ENCODE assay signal across 11 mouse cellular contexts in genomic region chr9:75551342-75551741, GRCm38 (mm10). TPM values are rescaled to one million over a fixed set of nuclear protein-coding genes. Genes with fewer than 3 reads are reported as not detected.
DNase-seq lines count a peak whose midpoint lies in the region; ATAC-seq and TF ChIP-seq lines count a peak whose summit lies in the region.
"Had no signal": no experiment of that assay in that cellular context is flagged by ENCODE, and none has a peak within 500 bp of the region (broad histone marks: within the 10 kb centered on the region; RNA-seq: fewer than 3 reads in every experiment).

No protein-coding gene starts in this region.

- H3K9ac ChIP-seq in forebrain, embryonic 14.5 days (ENCODE audit: low read length): no peak overlapping the region
- H3K9ac ChIP-seq in forebrain, embryonic 12.5 days: no peak overlapping the region
- no peak overlapping the region for H3K9ac ChIP-seq in intestine, postnatal 0 days (ENCODE audit: low read depth, low read length)
- no peak overlapping the region for H3K9ac ChIP-seq in intestine, embryonic 16.5 days (ENCODE audit: low read depth, low read length)
- no peak overlapping the region for H3K9ac ChIP-seq in midbrain, embryonic 14.5 days (replicated peaks; ENCODE audit: low read length)
- no peak overlapping the region for H3K9ac ChIP-seq in midbrain, embryonic 13.5 days (replicated peaks)
- H3K9ac ChIP-seq in embryonic facial prominence, embryonic 13.5 days: no peak overlapping the region
- H3K9ac ChIP-seq: hindbrain, embryonic 14.5 days had no signal

- 28% methylated on average over 5 of the region's 5 CpGs for WGBS in forebrain, embryonic 14.5 days
- WGBS in forebrain, embryonic 12.5 days: 50% methylated on average over 5 of the region's 5 CpGs
- WGBS in intestine, postnatal 0 days: 57% methylated on average over 5 of the region's 5 CpGs
- WGBS in intestine, embryonic 16.5 days: 46% methylated on average over 5 of the region's 5 CpGs
- 66% methylated on average over 5 of the region's 5 CpGs for WGBS in midbrain, embryonic 14.5 days
- WGBS in midbrain, embryonic 13.5 days: 59% methylated on average over 5 of the region's 5 CpGs
- 27% methylated on average over 5 of the region's 5 CpGs for WGBS in embryonic facial prominence, embryonic 13.5 days

- no peak overlapping the region for H3K4me3 ChIP-seq in forebrain, embryonic 14.5 days (ENCODE audit: low read depth, low read length)
- H3K4me3 ChIP-seq in forebrain, embryonic 12.5 days (replicated peaks): no peak overlapping the region
- H3K4me3 ChIP-seq in intestine, postnatal 0 days (ENCODE audit: low read depth, low read length): no peak overlapping the region
- H3K4me3 ChIP-seq in intestine, embryonic 16.5 days (ENCODE audit: low read length): no peak overlapping the region
- no peak overlapping the region for H3K4me3 ChIP-seq in midbrain, embryonic 14.5 days (replicated peaks; ENCODE audit: low read depth, low read length)
- H3K4me3 ChIP-seq in midbrain, embryonic 13.5 days (replicated peaks): no peak overlapping the region
- no peak overlapping the region for H3K4me3 ChIP-seq in embryonic facial prominence, embryonic 13.5 days

- H3K27me3 ChIP-seq in forebrain, embryonic 14.5 days (replicated peaks; ENCODE audit: control insufficient read depth, insufficient read depth, low read length): no peaks in the 10 kb centered on the region
- no peaks in the 10 kb centered on the region for H3K27me3 ChIP-seq in forebrain, embryonic 12.5 days
- no peaks in the 10 kb centered on the region for H3K27me3 ChIP-seq in intestine, postnatal 0 days (replicated peaks; ENCODE audit: control insufficient read depth, insufficient read depth, low read length)
- no peaks in the 10 kb centered on the region for H3K27me3 ChIP-seq in intestine, embryonic 16.5 days (replicated peaks; ENCODE audit: control insufficient read depth, insufficient read depth, low read length)
- no peaks in the 10 kb centered on the region for H3K27me3 ChIP-seq in midbrain, embryonic 14.5 days (ENCODE audit: control insufficient read depth, insufficient read depth, low read length)
- no peaks in the 10 kb centered on the region for H3K27me3 ChIP-seq in midbrain, embryonic 13.5 days
- no peaks in the 10 kb centered on the region for H3K27me3 ChIP-seq in embryonic facial prominence, embryonic 13.5 days

- H3K27ac ChIP-seq in forebrain, embryonic 14.5 days (ENCODE audit: low read depth, low read length): no peak overlapping the region
- no peak overlapping the region for H3K27ac ChIP-seq in forebrain, embryonic 12.5 days
- H3K27ac ChIP-seq in intestine, postnatal 0 days (ENCODE audit: low read depth, low read length): no peak overlapping the region
- no peak overlapping the region for H3K27ac ChIP-seq in intestine, embryonic 16.5 days (ENCODE audit: low read length)
- H3K27ac ChIP-seq in midbrain, embryonic 14.5 days (replicated peaks; ENCODE audit: low read depth, low read length): no peak overlapping the region
- no peak overlapping the region for H3K27ac ChIP-seq in midbrain, embryonic 13.5 days
- peak overlapping the region; percentile 66 for H3K27ac ChIP-seq in embryonic facial prominence, embryonic 13.5 days
- H3K27ac ChIP-seq: hindbrain, embryonic 14.5 days had no signal

- no peak overlapping the region for H3K4me2 ChIP-seq in forebrain, embryonic 14.5 days (ENCODE audit: low read length)
- no peak overlapping the region for H3K4me2 ChIP-seq in forebrain, embryonic 12.5 days
- no peak overlapping the region for H3K4me2 ChIP-seq in intestine, postnatal 0 days (replicated peaks; ENCODE audit: low read depth)
- H3K4me2 ChIP-seq in intestine, embryonic 16.5 days (ENCODE audit: low read depth, low read length): no peak overlapping the region
- H3K4me2 ChIP-seq in midbrain, embryonic 14.5 days (ENCODE audit: low read length): no peak overlapping the region
- H3K4me2 ChIP-seq in midbrain, embryonic 13.5 days (replicated peaks): no peak overlapping the region
- H3K4me2 ChIP-seq in embryonic facial prominence, embryonic 13.5 days: peak overlapping the region; percentile 11; the same call in 1 of the 2 replicates
- H3K4me2 ChIP-seq: hindbrain, embryonic 14.5 days had no signal

- 0 out of 2 replicates have a peak, but pooled peaks have one; percentile 20 for TF ChIP-seq CTCF in intestine, postnatal 0 days (IDR thresholded peaks at IDR 0.05; ENCODE audit: low read depth)

- peak; percentile 50 for DNase-seq in forebrain, embryonic 14.5 days (ENCODE audit: low spot score)
- peak; percentile 17 for DNase-seq in midbrain, embryonic 14.5 days
- DNase-seq in yolk sac, embryonic 10.5 days (ENCODE audit: low spot score): no peak
- DNase-seq: B cell, adult 2 months; lung, postnatal 14 days had no signal

- H3K9me3 ChIP-seq in forebrain, embryonic 14.5 days (replicated peaks; ENCODE audit: control insufficient read depth, low read length): no peaks in the 10 kb centered on the region; the same call in 1 of the 2 replicates
- H3K9me3 ChIP-seq in forebrain, embryonic 12.5 days: peaks cover 9% of the 10 kb centered on the region; the same call in 1 of the 2 replicates
- H3K9me3 ChIP-seq in intestine, postnatal 0 days (ENCODE audit: control insufficient read depth): no peaks in the 10 kb centered on the region; the same call in 1 of the 2 replicates
- H3K9me3 ChIP-seq in intestine, embryonic 16.5 days (ENCODE audit: control insufficient read depth, low read length): no peaks in the 10 kb centered on the region
- H3K9me3 ChIP-seq in midbrain, embryonic 14.5 days (ENCODE audit: control insufficient read depth, low read length): no peaks in the 10 kb centered on the region
- H3K9me3 ChIP-seq in midbrain, embryonic 13.5 days: peaks cover 5% of the 10 kb centered on the region
- peaks cover 8% of the 10 kb centered on the region; the same call in 1 of the 2 replicates for H3K9me3 ChIP-seq in embryonic facial prominence, embryonic 13.5 days

- H3K36me3 ChIP-seq in forebrain, embryonic 14.5 days (ENCODE audit: control insufficient read depth, insufficient read depth, low read length): no peaks in the 10 kb centered on the region
- no peaks in the 10 kb centered on the region for H3K36me3 ChIP-seq in forebrain, embryonic 12.5 days (replicated peaks)
- no peaks in the 10 kb centered on the region for H3K36me3 ChIP-seq in intestine, postnatal 0 days (ENCODE audit: control insufficient read depth, insufficient read depth)
- H3K36me3 ChIP-seq in intestine, embryonic 16.5 days (ENCODE audit: control insufficient read depth, insufficient read depth, low read length): no peaks in the 10 kb centered on the region
- H3K36me3 ChIP-seq in midbrain, embryonic 14.5 days (ENCODE audit: control insufficient read depth, insufficient read depth, low read length): no peaks in the 10 kb centered on the region
- no peaks in the 10 kb centered on the region for H3K36me3 ChIP-seq in midbrain, embryonic 13.5 days
- 0 out of 2 replicates have a peak, but pooled peaks cover 4% of the 10 kb centered on the region for H3K36me3 ChIP-seq in embryonic facial prominence, embryonic 13.5 days

- ATAC-seq in forebrain, embryonic 14.5 days: no peak
- ATAC-seq in forebrain, embryonic 12.5 days (ENCODE audit: low FRiP score): no peak
- no peak for ATAC-seq in intestine, postnatal 0 days
- ATAC-seq in intestine, embryonic 16.5 days: no peak
- ATAC-seq in midbrain, embryonic 14.5 days (ENCODE audit: low FRiP score, low TSS enrichment): no peak
- no peak for ATAC-seq in midbrain, embryonic 13.5 days
- ATAC-seq in embryonic facial prominence, embryonic 13.5 days (ENCODE audit: insufficient number of reproducible peaks, insufficient read depth, low FRiP score, low TSS enrichment, low read depth): no peak

- H3K4me1 ChIP-seq in forebrain, embryonic 14.5 days (ENCODE audit: control insufficient read depth, insufficient read depth, low read length): no peaks in the 10 kb centered on the region
- peaks cover 2% of the 10 kb centered on the region; the same call in 1 of the 2 replicates for H3K4me1 ChIP-seq in forebrain, embryonic 12.5 days
- H3K4me1 ChIP-seq in intestine, postnatal 0 days (replicated peaks; ENCODE audit: control insufficient read depth, insufficient read depth, low read length): no peaks in the 10 kb centered on the region
- H3K4me1 ChIP-seq in intestine, embryonic 16.5 days (ENCODE audit: control insufficient read depth, insufficient read depth, low read length): peaks cover 12% of the 10 kb centered on the region
- H3K4me1 ChIP-seq in midbrain, embryonic 14.5 days (ENCODE audit: control insufficient read depth, insufficient read depth, low read length): no peaks in the 10 kb centered on the region
- no peaks in the 10 kb centered on the region for H3K4me1 ChIP-seq in midbrain, embryonic 13.5 days (replicated peaks)
- peaks cover 16% of the 10 kb centered on the region for H3K4me1 ChIP-seq in embryonic facial prominence, embryonic 13.5 days

RNA-seq across cellular contexts. Expression of gene Tmod3, which starts 8.1 kb away (rescaled TPM):
- polyA plus RNA-seq in forebrain, embryonic 14.5 days (2014; fragmentation: Nextera tagmentation; extraction: Ambion mirVana): 92.4 and 104 TPM in 2 replicates
- polyA plus RNA-seq in forebrain, embryonic 12.5 days (2016; fragmentation: Nextera tagmentation; extraction: Ambion mirVana): 101 and 103 TPM in 2 replicates
- polyA plus RNA-seq in intestine, postnatal 0 days (2015; fragmentation: Nextera tagmentation; extraction: Ambion mirVana): 65.5 and 70.2 TPM in 2 replicates
- polyA plus RNA-seq in intestine, embryonic 16.5 days (2015; fragmentation: Nextera tagmentation; extraction: Ambion mirVana): 102 and 104 TPM in 2 replicates
- polyA plus RNA-seq in midbrain, embryonic 14.5 days (2014; fragmentation: Nextera tagmentation; extraction: Ambion mirVana): 61.8 and 73.0 TPM in 2 replicates
- 74.2 and 77.6 TPM in 2 replicates for polyA plus RNA-seq in midbrain, embryonic 13.5 days (2015; fragmentation: Nextera tagmentation; extraction: Ambion mirVana)
- 110 and 137 TPM in 2 replicates for polyA plus RNA-seq in embryonic facial prominence, embryonic 13.5 days (2015; fragmentation: Nextera tagmentation; extraction: Ambion mirVana)

RNA-seq across cellular contexts. Expression of gene Tmod2, which starts 59.8 kb away (rescaled TPM):
- polyA plus RNA-seq in forebrain, embryonic 14.5 days (2014; fragmentation: Nextera tagmentation; extraction: Ambion mirVana): 127 and 193 TPM in 2 replicates
- 112 and 121 TPM in 2 replicates for polyA plus RNA-seq in forebrain, embryonic 12.5 days (2016; fragmentation: Nextera tagmentation; extraction: Ambion mirVana)
- polyA plus RNA-seq in intestine, postnatal 0 days (2015; fragmentation: Nextera tagmentation; extraction: Ambion mirVana): 10.0 and 10.9 TPM in 2 replicates
- polyA plus RNA-seq in intestine, embryonic 16.5 days (2015; fragmentation: Nextera tagmentation; extraction: Ambion mirVana): 10.7 and 16.2 TPM in 2 replicates
- 244 and 248 TPM in 2 replicates for polyA plus RNA-seq in midbrain, embryonic 14.5 days (2014; fragmentation: Nextera tagmentation; extraction: Ambion mirVana)
- 190 and 217 TPM in 2 replicates for polyA plus RNA-seq in midbrain, embryonic 13.5 days (2015; fragmentation: Nextera tagmentation; extraction: Ambion mirVana)
- 19.8 and 23.0 TPM in 2 replicates for polyA plus RNA-seq in embryonic facial prominence, embryonic 13.5 days (2015; fragmentation: Nextera tagmentation; extraction: Ambion mirVana)
